Mouse (Mus musculus) right cerebral cortex, postnatal 10 days (tissue): ENCODE measurements around the gene Supt5.
A peak's percentile ranks its signal among the peaks of the same experiment; 100 is the strongest.

Experiments used
- DNase-seq, 2 experiments: peaks; one replicate each; pipeline ENCODE4 v3.0.0; 2021; ENCODE audit warnings: low spot score in 2 of 2

The Supt5 gene

GRCm38 (mm10) chr7:28374647-28375046 lies 36.1 kb upstream of the Supt5 start:
- no peak for DNase-seq

DNA sequence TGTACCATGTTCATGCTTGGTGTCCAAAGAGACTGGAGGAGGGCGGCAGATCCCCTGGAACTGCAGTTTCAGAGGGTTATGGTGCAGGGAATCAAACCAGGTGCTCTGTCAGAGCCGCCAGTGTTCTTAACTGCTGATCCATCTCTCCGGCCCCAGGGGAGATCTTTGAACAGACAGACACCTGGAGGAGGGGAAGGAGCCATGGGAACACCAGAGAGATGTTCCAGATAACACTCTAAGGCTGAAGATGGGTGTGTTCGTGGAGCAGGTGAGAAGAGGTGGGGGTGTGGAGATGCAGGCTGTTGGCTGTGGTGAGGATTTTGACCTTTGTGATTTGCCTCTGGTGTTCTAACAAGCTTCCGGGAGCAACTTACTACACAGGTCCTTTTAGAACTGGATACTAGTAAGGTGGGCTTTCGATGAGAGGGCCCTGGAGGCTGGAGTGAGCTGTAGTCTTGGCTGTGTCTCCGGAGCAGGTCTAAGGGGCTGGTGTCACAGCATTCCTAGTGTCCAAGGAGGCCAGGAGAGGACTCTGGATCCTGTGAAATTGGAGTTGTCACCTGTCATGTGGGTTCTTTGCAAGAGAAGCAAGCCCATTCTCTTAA lies 35.4 kb upstream of the Supt5 start:
- DNase-seq = no peak

DNA sequence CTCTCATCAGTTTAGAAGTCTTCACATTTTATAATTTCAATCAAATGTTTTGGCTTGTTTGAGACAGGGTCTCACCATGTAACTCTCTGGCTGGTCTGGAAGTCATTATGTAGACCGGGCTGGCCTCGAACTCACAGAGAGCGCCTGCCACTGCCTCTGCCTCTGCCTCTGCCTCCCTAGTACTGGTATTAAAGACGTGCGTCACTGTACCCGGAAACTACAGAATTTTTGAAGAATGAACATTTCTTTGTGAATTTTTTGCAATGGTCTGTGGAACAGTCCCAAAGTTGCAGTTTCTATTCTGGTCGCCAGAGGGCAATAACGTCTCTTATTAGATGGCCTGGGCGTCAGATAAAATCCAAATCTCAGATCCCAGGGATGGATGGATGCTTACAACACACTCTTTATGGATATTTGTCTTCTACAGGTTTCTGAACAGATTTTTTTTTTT lies 34.6 kb upstream of the Supt5 start:
- DNase-seq = peak; percentile 80 to 84

GRCm38 (mm10) chr7:28372251-28373108 lies 33.9 kb upstream of the Supt5 start, which contains the start of gene Plekhg2:
Plekhg2 (minus strand) TSS chr7:28372599.
- peak; percentile 96 for DNase-seq

DNA sequence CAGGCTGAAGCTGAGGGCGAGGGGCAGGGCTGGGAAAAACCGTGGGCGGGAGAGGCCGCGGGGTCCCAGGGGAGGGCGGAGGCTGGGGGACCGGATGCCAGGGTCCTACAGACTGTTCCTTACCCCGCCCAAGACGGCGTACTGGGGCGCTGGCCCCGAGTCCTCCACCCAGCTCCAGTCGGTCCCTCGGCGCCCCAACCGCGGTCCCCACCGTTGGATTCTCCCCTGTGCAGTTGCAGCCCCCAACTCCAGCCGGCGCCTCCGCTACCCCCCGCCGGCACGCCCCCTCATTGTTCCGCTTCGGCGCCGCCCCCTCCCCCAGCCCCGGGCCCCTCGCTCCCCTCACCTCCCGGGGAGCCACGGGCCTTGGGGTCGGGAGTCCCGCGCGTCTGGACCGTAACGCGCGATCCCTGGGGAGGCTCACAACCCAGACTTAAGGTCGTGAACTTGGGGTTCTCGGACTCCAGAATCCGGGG lies 33.0 kb upstream of the Supt5 start:
- no peak for DNase-seq

GRCm38 (mm10) chr7:28370977-28371513 lies 32.5 kb upstream of the Supt5 start:
- DNase-seq = no peak

DNA sequence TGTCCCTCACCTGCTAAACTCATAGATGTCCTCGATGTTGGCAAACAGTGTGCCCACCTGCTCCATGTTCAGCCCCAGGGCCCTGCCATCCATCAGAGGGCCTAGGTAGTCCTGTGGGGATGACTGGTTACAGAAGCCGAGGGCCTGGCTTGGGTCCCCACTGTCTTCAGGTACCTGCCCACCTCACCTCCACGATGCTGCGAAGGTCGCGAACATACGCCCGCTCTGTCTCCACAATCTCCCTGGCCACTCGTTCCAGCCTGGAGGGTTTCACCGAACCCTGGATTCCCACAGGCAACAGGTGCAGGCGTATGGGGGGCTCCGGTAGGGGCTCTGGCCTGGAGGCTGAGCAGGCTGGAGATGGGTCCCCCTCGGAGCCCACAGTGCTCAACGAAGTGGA lies 31.5 kb upstream of the Supt5 start:
- DNase-seq = no peak

- no peak for DNase-seq
Measured at GRCm38 (mm10) chr7:28368276-28368920, 29.9 kb upstream of the Supt5 start.

- DNase-seq = no peak
Measured at GRCm38 (mm10) chr7:28367663-28368275, 29.2 kb upstream of the Supt5 start.

DNA sequence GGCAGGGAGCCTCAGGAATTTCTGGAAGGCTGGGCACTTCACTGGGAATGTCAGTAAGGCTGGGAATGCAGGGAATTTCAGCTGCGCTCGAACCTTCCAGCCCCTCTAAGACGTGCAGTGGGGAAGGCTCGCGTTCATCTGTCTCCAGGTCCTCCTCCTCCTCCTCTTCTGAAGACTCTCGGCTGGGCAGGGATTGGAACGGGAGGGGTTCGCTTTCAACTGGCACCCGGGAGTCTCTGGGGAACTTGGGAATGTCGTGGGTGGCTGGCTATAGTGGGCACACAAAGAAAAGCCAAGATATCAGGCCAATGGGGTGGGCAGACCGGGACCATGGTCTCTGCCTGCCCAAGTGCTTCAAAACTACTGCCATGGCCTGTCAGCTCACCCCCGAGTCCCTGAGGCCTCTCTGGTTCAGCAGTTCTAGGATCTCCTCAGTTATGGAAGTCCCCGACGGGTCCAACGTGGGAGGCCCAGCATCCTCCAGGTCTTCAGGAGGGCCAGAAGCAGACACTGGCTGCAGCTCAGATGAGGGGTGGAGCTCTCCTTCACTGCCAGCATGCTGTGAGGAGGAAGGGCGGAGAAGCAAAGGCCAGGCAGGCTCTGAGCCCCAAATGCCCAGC lies 24.0 kb upstream of the Supt5 start:
- DNase-seq = no peak

GRCm38 (mm10) chr7:28361647-28362341 lies 23.2 kb upstream of the Supt5 start:
- no peak for DNase-seq

DNA sequence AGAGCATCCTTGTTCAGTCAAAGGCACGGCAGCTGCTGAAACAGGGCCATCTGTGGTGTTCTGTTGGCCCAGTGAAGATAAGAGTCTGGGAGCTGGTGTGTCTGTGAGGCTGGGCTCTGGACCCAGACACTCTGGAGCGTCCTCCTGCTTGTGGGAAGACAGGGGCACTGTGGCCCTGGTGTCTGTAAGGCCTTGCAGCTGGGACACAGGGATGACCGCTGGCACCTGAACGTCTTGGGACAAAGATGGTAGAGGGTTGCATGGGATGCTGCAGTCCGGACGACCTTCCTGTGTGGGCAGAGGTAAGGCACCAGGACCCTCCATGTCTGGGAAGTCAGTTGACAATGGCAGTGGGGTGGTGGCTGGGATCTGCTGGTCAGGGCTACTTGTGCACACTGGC lies 21.7 kb upstream of the Supt5 start:
- DNase-seq = no peak

GRCm38 (mm10) chr7:28359854-28360253 lies 21.3 kb upstream of the Supt5 start:
- no peak for DNase-seq

DNA sequence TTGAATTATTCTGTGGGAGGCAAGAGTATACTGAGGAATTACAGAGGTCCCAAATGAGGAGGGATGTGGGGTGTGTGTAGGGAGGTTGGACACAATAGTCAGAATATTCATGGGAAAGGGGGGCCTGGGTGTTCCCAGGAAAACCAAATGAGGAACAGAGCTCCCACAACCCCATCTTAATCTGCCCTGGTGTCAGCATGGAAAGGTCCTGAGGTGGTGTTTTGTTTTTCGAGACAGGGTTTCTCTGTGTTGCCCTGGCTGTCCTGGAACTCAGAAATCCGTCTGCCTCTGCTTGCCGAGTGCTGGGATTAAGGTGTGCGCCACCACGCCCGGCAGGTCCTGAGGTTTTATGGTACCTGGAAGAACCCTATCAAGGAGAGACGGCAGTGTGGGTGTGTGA lies 19.9 kb upstream of the Supt5 start:
- no peak for DNase-seq

- no peak for DNase-seq
Measured at GRCm38 (mm10) chr7:28357984-28358383, 19.4 kb upstream of the Supt5 start.

GRCm38 (mm10) chr7:28356981-28357380 lies 18.4 kb upstream of the Supt5 start:
- no peak for DNase-seq

DNA sequence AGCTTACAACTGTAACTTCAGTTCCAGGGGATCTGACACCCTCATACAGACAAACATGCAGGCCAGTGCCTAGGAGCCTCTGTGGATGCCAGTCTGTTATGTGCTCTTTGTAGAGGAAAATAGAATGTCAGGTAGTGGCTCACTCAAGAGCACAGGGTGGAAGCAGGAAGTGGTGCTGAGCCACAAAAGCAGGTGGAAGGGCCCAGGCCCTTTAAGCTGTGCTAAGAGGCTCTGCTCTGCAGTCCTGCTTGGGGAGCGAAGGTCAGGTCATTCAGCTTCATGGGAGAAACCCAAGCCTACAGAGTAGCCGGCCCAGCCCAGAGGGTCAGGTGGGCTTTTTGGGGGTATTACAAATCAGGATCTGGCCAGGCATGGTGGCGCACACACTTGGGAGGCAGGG lies 16.7 kb upstream of the Supt5 start:
- DNase-seq = no peak

- no peak for DNase-seq
Measured at GRCm38 (mm10) chr7:28354596-28354995, 16.1 kb upstream of the Supt5 start.

GRCm38 (mm10) chr7:28354113-28354581 lies 15.6 kb upstream of the Supt5 start:
- no peak for DNase-seq

GRCm38 (mm10) chr7:28353267-28353666 lies 14.7 kb upstream of the Supt5 start:
- DNase-seq = no peak
